Mouse (Mus musculus) T-cell, adult 2 months (primary cell): ENCODE results near the gene Zfp735.

Source experiments
- DNase-seq: peaks from one replicate; pipeline ENCODE4 v3.0.0; 2022; ENCODE audit warnings: low spot score

Zfp735 gene

DNA sequence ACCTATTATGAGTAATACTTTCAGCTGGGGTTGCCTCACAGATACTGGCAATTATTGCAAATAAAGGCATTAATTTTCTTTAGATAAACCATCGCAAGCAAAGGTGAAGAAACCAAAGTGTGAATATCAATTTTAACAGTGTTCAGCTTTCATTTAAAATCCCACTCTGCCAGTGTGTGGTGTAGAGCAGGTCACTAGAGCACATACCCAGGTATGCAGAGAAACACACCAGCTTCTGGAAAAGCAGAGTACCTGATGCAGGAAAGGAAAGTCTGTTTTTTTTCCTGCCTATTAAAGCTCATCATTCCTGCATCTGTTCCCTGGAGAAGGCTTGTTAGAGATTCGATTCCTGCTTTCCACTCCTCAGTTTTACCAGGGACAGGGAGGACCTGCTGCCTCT is at the start of gene Zfp735:
Gene Zfp735, plus strand, starts transcription at position 301 of the 400 bp plus-strand sequence.
- DNase-seq = no peak

DNA sequence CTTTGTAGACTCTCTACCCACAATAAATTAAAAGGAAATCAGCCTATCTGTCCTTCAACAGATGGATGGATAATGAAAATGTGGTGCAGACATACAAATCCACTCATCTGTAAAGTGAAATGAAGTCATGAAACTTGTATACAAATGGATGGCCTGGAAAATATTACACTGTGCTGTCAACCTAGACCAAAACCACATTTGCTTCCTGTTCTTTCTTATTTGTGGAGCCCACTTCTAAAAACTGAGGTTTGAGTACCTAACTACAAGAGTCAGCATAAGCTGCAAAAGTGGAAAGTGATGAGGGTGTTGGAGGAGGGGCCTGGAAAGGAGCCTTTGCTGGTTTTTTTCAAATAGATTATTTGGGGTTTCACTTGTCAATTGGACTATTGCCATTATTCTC is 70.5 kb downstream of the Zfp735 start:
- DNase-seq = no peak
